Mouse (Mus musculus) small intestine, adult 2 months (tissue): ENCODE measurements around the gene Dhrs7b.

Experiments
- CTCF ChIP-seq: fragments of 200-500 bp; IDR thresholded peaks from 2 replicates; pipeline ENCODE4 v1.5.1; 2012; ENCODE audit warnings: low read depth, mild to moderate bottlenecking, control low read depth, inconsistent platforms, low read length, moderate library complexity, mixed read lengths; ENCODE audit not compliant: insufficient replicate concordance, insufficient read length; ENCODE audit errors: extremely low read depth
- POLR2A ChIP-seq: fragments of 200-500 bp; IDR thresholded peaks from 2 replicates; pipeline ENCODE4 v1.6.1; 2012; ENCODE audit warnings: low read depth, mild to moderate bottlenecking, control low read depth, inconsistent platforms, low read length, moderate library complexity

DNA sequence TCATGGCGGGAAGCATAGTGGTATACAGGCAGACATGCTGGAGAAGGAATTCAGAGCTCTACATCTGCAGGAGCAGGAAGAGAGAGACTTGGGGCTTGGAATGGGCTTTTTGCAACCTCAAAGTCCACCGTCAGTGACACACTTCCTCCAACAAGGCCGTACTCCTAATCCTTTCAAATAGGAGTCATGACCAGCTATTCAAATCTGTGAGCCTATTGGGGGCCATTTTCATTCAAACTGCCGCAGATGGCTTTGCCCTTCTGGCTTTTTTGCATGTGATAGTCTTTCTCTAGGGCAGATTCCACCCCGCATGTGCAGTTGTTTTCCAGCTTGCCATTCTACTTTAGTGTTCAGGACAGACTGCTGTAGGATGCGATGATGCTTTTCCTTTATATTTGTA is 6.5 kb downstream of the Dhrs7b start:
- no peak for TF ChIP-seq CTCF
- TF ChIP-seq POLR2A: no peak
